Mouse (Mus musculus) megakaryocyte, embryonic 14.5 days (primary cell): ENCODE data around the gene Carns1. TPM values are rescaled to one million over a fixed set of nuclear protein-coding genes. Genes with fewer than 3 reads are reported as not detected.

ENCODE experiments used
- H3K27me3 ChIP-seq: replicated peaks from 2 replicates; pipeline ENCODE3; 2012; ENCODE audit warnings: inconsistent platforms
- H3K36me3 ChIP-seq: replicated peaks from 2 replicates; pipeline ENCODE3; 2012; ENCODE audit warnings: low read length, inconsistent platforms, mixed read lengths
- H3K4me1 ChIP-seq: 2 replicates; pipeline ENCODE4 v1.6.1; 2012; ENCODE audit warnings: inconsistent platforms
- H3K4me3 ChIP-seq: replicated peaks from 2 replicates; pipeline ENCODE3; 2012; ENCODE audit warnings: moderate library complexity, mild to moderate bottlenecking, inconsistent platforms
- H3K9me3 ChIP-seq: 2 replicates; pipeline ENCODE4 v1.6.1; 2012; ENCODE audit warnings: inconsistent platforms
- FLI1 ChIP-seq: IDR thresholded peaks from 2 replicates; pipeline ENCODE4 v1.6.1; 2012; ENCODE audit warnings: low read length, inconsistent platforms, mixed read lengths
- GATA1 ChIP-seq: IDR thresholded peaks from 3 replicates; pipeline ENCODE4 v1.6.1; 2012; ENCODE audit warnings: mixed read lengths, low read length, inconsistent platforms, borderline replicate concordance
- polyA plus RNA-seq: library from polyadenylated mRNA; stranded (reverse); fragments of >175 nt; gene quantifications from 2 replicates; pipeline ENCODE4 v1.2.3, GENCODE M21; 2012; ENCODE audit warnings: low replicate concordance; ENCODE audit not compliant: insufficient read depth

Carns1 gene
- polyA plus RNA-seq, result 1.3 and 5.6 TPM in 2 replicates

GRCm38 (mm10) chr19:4175368-4175947 is at the start of gene Carns1:
TSS of gene Carns1 (minus strand) at chr19:4175479.
- Histone ChIP-seq H3K4me1 (peaks cover 58% of the 10 kb centered on the region), H3K9me3 (no peaks in the 10 kb centered on the region), H3K4me3 (no peak within 1 kb of the TSS), H3K36me3 (no peaks in the 10 kb centered on the region), H3K27me3 (peaks cover 12% of the 10 kb centered on the region)
- no peak for TF ChIP-seq GATA1
- no peak for TF ChIP-seq FLI1

- Histone ChIP-seq H3K36me3 (no peaks in the 10 kb centered on the region), H3K9me3 (no peaks in the 10 kb centered on the region), H3K4me3 (peak overlapping the region; percentile 81), H3K27me3 (peaks cover 65% of the 10 kb centered on the region), H3K4me1 (peaks cover 68% of the 10 kb centered on the region)
- TF ChIP-seq FLI1 (no peak), GATA1 (no peak)
Observed at GRCm38 (mm10) chr19:4222165-4222564, 46.9 kb upstream of the Carns1 start.

GRCm38 (mm10) chr19:4220957-4221743 is 45.9 kb upstream of the Carns1 start:
- H3K4me3 ChIP-seq, result peak overlapping the region; percentile 69
- TF ChIP-seq GATA1 (no peak), FLI1 (no peak)

DNA sequence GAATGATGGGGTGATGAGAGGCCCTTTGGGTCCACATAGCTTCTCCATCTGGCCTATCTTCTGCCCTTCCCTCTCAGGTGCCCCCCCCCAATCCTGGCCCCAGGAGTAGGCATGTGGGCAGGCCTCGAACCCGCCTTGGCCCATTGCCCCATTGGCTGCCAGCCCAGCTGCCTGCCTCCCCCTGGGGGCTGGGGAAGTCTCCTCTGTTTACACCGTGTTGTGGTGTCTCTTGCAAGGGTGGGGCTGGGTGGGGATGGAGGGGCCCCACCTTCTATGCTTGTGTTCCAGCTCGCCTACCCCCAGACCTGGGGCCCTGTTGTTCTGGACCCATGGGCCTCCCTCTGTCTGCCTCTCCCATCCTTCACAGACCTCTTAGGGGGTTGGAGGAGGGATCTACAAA is 45.1 kb upstream of the Carns1 start:
- H3K4me3 ChIP-seq, result no peak overlapping the region
- peaks cover 74% of the 10 kb centered on the region for H3K4me1 ChIP-seq
- H3K27me3 ChIP-seq, result peaks cover 70% of the 10 kb centered on the region
- no peaks in the 10 kb centered on the region for H3K9me3 ChIP-seq
- H3K36me3 ChIP-seq, result no peaks in the 10 kb centered on the region
- TF ChIP-seq FLI1 (no peak), GATA1 (no peak)

More at GRCm38 (mm10) chr19:4220957-4221743, 45.9 kb upstream of the Carns1 start:
- Histone ChIP-seq H3K9me3 (no peaks in the 10 kb centered on the region), H3K36me3 (no peaks in the 10 kb centered on the region), H3K4me1 (peaks cover 70% of the 10 kb centered on the region), H3K27me3 (peaks cover 68% of the 10 kb centered on the region)

DNA sequence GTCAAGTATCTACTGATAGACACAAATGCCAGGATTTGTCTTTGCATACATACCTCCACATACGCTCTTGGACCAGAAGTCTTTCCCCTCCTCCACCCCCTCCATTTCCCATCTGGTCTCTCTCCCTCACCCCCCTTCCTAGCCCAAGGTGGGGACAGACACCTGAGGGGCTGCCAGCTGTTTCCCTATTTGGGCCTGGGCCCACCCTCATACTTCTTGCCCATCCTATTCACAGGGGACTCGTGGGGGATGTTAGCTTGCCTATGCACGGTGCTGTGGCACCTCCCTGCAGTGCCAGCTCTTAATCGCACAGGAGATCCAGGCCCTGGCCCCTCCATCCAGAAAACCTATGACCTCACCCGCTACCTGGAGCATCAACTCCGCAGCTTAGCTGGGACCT is 44.7 kb upstream of the Carns1 start:
- no peak for TF ChIP-seq FLI1
- TF ChIP-seq GATA1, result no peak
- Histone ChIP-seq H3K27me3 (peaks cover 75% of the 10 kb centered on the region), H3K36me3 (no peaks in the 10 kb centered on the region), H3K9me3 (no peaks in the 10 kb centered on the region), H3K4me1 (peaks cover 78% of the 10 kb centered on the region), H3K4me3 (no peak overlapping the region)

DNA sequence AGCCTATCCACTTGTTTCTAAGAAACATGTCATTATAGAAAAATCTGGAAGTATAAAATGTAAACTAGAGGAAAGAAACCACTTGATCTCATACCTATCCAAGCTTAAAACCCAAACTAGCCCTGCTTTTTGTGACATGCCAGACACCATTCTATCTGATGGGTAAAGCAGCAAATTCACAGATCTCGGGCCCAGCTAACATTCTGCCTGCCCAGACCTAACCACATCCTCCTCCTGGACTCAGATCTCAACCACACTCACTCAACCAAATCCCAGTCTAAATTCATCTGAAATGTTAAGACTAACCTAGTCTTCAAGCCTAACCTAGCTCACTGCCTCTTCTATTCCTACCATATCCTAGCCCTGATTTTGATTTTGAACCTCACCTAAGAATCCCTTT is 43.5 kb upstream of the Carns1 start:
- H3K9me3 ChIP-seq, result no peaks in the 10 kb centered on the region
- TF ChIP-seq GATA1 (no peak), FLI1 (no peak)
- H3K27me3 ChIP-seq, result peaks cover 84% of the 10 kb centered on the region
- H3K4me1 ChIP-seq, result peaks cover 82% of the 10 kb centered on the region
- no peaks in the 10 kb centered on the region for H3K36me3 ChIP-seq
- H3K4me3 ChIP-seq, result no peak overlapping the region

DNA sequence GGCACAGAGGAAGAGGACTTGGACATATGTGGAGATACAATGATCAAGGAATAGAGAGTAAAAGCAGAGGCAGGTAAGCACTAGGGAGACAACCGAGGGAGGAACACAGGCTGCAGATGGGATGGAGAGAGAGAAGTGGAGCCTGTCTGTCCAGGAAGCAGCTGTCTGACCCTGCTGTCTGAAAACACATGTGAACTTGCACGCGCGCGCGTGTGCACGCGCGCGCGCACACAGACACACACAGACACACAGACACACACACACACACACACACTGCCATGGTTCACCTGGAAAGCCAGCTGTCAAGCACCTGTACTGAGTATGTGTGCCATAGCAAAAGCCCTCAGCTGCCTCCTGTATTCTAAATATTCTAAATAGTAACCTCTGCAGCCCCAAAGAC is 43.0 kb upstream of the Carns1 start:
- H3K27me3 ChIP-seq, result peaks cover 89% of the 10 kb centered on the region
- no peaks in the 10 kb centered on the region for H3K36me3 ChIP-seq
- H3K4me3 ChIP-seq, result no peak overlapping the region
- no peaks in the 10 kb centered on the region for H3K9me3 ChIP-seq
- TF ChIP-seq FLI1 (no peak), GATA1 (no peak)
- peaks cover 82% of the 10 kb centered on the region for H3K4me1 ChIP-seq

- Histone ChIP-seq H3K4me1 (peaks cover 82% of the 10 kb centered on the region), H3K36me3 (no peaks in the 10 kb centered on the region), H3K4me3 (no peak overlapping the region), H3K27me3 (peaks cover 93% of the 10 kb centered on the region), H3K9me3 (no peaks in the 10 kb centered on the region)
- TF ChIP-seq FLI1 (no peak), GATA1 (no peak)
Observed at GRCm38 (mm10) chr19:4217855-4218254, 42.6 kb upstream of the Carns1 start.

GRCm38 (mm10) chr19:4217140-4217539 is 41.9 kb upstream of the Carns1 start:
- Histone ChIP-seq H3K36me3 (no peaks in the 10 kb centered on the region), H3K4me1 (peaks cover 79% of the 10 kb centered on the region), H3K27me3 (peaks cover 98% of the 10 kb centered on the region), H3K9me3 (no peaks in the 10 kb centered on the region), H3K4me3 (no peak overlapping the region)
- no peak for TF ChIP-seq FLI1
- TF ChIP-seq GATA1, result no peak

DNA sequence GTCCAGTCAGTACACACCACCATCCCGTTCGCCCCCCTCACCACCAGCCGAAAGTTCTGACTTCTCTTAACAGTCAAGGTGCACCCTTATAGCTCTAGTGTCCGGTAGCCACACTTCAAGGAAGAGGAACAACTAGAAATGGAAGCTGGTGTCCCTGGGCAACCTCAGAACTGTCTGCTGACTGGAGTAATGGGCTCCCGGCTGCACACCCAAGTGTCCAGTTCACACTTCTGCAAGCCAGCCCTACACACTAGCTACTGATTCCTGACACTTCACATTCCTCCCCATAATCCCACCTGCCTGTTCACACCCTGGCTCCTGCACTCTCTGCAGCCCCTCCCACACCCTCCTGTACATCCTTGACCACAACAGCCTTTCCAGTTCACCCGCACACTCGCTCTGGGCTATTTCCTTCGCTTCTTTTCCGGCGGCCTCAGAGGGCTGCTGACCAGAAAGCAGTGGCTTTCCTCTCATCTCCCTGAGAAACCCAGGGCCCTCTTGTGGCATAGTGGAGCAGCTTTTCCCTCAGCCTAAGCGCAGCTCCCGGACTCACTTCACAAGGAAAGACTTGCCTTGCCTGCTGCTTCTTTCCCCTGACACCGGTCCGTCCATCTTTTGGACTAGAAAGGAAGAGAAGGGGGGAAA is 40.9 kb upstream of the Carns1 start:
- TF ChIP-seq FLI1 (no peak), GATA1 (no peak)
- H3K4me1 ChIP-seq, result peaks cover 73% of the 10 kb centered on the region
- H3K36me3 ChIP-seq, result no peaks in the 10 kb centered on the region
- peak overlapping the region; percentile 43 for H3K4me3 ChIP-seq
- H3K9me3 ChIP-seq, result no peaks in the 10 kb centered on the region
- peaks cover 98% of the 10 kb centered on the region for H3K27me3 ChIP-seq
